Mouse (Mus musculus) limb, embryonic 11.5 days (tissue): ENCODE measurements around the gene B4galt5. TPM values are rescaled to one million over a fixed set of nuclear protein-coding genes. Genes with fewer than 3 reads are reported as not detected.

ENCODE experiments used
- ATAC-seq: fragments of 200-750 bp; cut with Nextera tagmentation; 2 replicates; pipeline ENCODE4 v1.8.0; 2017; ENCODE audit warnings: low read depth; ENCODE audit not compliant: insufficient number of reproducible peaks, low FRiP score, low TSS enrichment
- DNase-seq: peaks from one replicate; pipeline ENCODE4 v3.0.0-alpha.2; 2015; ENCODE audit warnings: low spot score
- H3K27ac ChIP-seq: fragments of 300-500 bp; sonication (generic); replicated peaks from 2 replicates; pipeline ENCODE4 v1.5.1; 2014; ENCODE audit warnings: low read depth, mild to moderate bottlenecking, low read length
- H3K27me3 ChIP-seq: fragments of 300-500 bp; sonication (generic); 2 replicates; pipeline ENCODE4 v1.6.1; 2014; ENCODE audit warnings: mild to moderate bottlenecking, low read length, mixed read lengths; ENCODE audit not compliant: control insufficient read depth, insufficient read depth
- H3K36me3 ChIP-seq: fragments of 300-500 bp; sonication (generic); 2 replicates; pipeline ENCODE4 v1.6.1; 2014; ENCODE audit warnings: mild to moderate bottlenecking, low read length, moderate library complexity, mixed read lengths; ENCODE audit not compliant: control insufficient read depth, insufficient read depth
- H3K4me1 ChIP-seq: fragments of 300-500 bp; sonication (generic); 2 replicates; pipeline ENCODE4 v1.6.1; 2014; ENCODE audit warnings: low read length, mixed read lengths; ENCODE audit not compliant: control insufficient read depth, insufficient read depth
- H3K4me2 ChIP-seq: fragments of 300-500 bp; sonication (generic); 2 replicates; pipeline ENCODE4 v1.6.1; 2014; ENCODE audit warnings: low read depth, mild to moderate bottlenecking, moderate library complexity; ENCODE audit not compliant: severe bottlenecking
- H3K4me3 ChIP-seq: fragments of 300-500 bp; sonication (generic); 2 replicates; pipeline ENCODE4 v1.5.1; 2014; ENCODE audit warnings: low read depth, low read length
- H3K9ac ChIP-seq: fragments of 300-500 bp; sonication (generic); 2 replicates; pipeline ENCODE4 v1.6.1; 2014; ENCODE audit warnings: mild to moderate bottlenecking, low read length
- H3K9me3 ChIP-seq: fragments of 300-500 bp; sonication (generic); 2 replicates; pipeline ENCODE4 v1.6.1; 2016; ENCODE audit warnings: low read length; ENCODE audit not compliant: control insufficient read depth
- WGBS: fragments of 180-500 bp; shearing (Covaris S2); extraction: QIAGEN DNeasy Blood & Tissue Kit; methylation state at CpG from one replicate; pipeline ENCODE4 v1.1.7; 2014; 5-methylcytosine and 5-hydroxymethylcytosine counted together
- polyA plus RNA-seq: library from polyadenylated mRNA; unstranded; fragments of >200 nt; fragmentation: Nextera tagmentation; extraction: Ambion mirVana; gene quantifications from 2 replicates; pipeline ENCODE4 v1.2.1, GENCODE M21; 2014

The B4galt5 gene
- polyA plus RNA-seq, 1 experiment from 2014 or later = 15.9 TPM

GRCm38 (mm10) chr2:167307716-167308115 is 41.3 kb downstream of the B4galt5 start:
- Histone ChIP-seq H3K4me2 (peak overlapping the region; percentile 18; the same call in 1 of the 2 replicates), H3K4me1 (peaks cover 7% of the 10 kb centered on the region; the same call in 1 of the 2 replicates), H3K36me3 (no peaks in the 10 kb centered on the region; the same call in 1 of the 2 replicates), H3K4me3 (no peak overlapping the region), H3K9me3 (no peaks in the 10 kb centered on the region), H3K9ac (no peak overlapping the region), H3K27ac (peak overlapping the region; percentile 8; the same call in 1 of the 2 replicates), H3K27me3 (no peaks in the 10 kb centered on the region)
- DNase-seq (peak; percentile 51), ATAC-seq (no peak)
- WGBS = 36% methylated on average over 12 of the region's 12 CpGs

DNA sequence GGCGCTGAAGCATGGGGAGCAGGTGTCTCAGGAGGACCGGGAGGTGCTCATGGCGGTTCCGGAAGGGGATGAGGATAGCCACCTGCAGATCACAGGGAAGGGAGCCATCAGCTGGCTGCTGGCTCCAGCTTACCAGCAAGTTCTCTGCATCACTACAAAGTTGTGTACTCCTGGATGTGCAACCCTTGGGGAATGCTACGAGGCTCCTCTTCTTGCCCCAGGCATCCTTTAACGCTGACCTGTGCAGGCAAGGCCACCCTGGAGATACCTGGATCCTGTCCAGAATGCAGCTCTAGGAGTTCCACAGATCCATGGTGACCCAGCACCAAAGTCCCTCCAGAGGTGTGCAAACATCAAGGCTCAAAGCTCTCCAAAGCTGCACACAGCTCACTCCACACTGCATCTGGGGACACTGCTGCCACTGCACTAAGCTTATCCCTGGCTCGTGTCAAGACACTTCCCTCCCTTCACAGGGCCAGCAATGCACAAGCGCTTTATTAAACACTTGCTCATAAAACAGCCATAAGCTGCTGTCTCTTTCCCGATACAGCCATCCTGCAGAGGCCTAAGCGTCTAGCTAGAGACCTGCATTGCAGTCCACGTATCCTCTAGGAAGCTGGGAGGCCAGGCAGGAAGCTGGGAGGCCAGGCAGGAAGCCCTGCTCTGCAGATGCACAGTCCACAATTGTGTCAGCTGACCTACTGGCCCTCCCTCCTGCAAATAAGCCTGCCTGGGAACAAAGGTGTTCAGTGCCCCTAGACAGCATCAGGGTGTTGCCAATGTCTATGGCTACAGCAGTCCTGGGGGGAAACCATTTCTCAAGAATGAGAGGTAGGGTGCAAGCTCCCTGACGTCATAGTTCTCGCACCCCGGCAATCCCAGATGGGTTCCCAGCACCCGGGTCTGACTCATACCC is 42.1 kb downstream of the B4galt5 start:
- ATAC-seq (no peak), DNase-seq (peak; percentile 44)
- no peaks in the 10 kb centered on the region for H3K9me3 ChIP-seq
- no peak overlapping the region for H3K4me3 ChIP-seq
- no peaks in the 10 kb centered on the region; the same call in 1 of the 2 replicates for H3K36me3 ChIP-seq
- peaks cover 7% of the 10 kb centered on the region; the same call in 1 of the 2 replicates for H3K4me1 ChIP-seq
- no peak overlapping the region for H3K9ac ChIP-seq
- no peaks in the 10 kb centered on the region for H3K27me3 ChIP-seq
- WGBS = 78% methylated on average over 15 of the region's 15 CpGs
- no peak overlapping the region for H3K4me2 ChIP-seq
- H3K27ac ChIP-seq = peak overlapping the region; percentile 8; the same call in 1 of the 2 replicates

DNA sequence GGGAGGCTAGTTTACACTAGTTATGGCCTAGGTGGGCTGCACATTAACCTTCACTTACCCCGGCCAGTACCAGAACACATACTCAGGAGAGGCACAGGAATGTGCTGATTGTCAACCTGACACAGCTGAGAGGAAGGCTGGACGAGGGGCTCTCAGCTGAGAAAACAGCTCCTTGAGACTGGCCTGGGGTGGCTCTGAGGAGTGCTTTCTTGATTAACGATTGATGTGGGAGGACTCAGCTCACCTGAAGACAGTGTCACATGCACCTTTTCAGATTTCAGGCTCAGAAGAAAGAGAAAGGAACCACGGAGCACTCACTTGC is 42.7 kb downstream of the B4galt5 start:
- Histone ChIP-seq H3K27ac (no peak overlapping the region), H3K9ac (no peak overlapping the region), H3K27me3 (no peaks in the 10 kb centered on the region), H3K9me3 (no peaks in the 10 kb centered on the region), H3K4me1 (peaks cover 7% of the 10 kb centered on the region; the same call in 1 of the 2 replicates), H3K36me3 (no peaks in the 10 kb centered on the region; the same call in 1 of the 2 replicates), H3K4me3 (no peak overlapping the region), H3K4me2 (no peak overlapping the region)
- WGBS = 88% methylated on average over 4 of the region's 4 CpGs
- no peak for DNase-seq
- ATAC-seq = no peak

- 95% methylated on average over 12 of the region's 13 CpGs for WGBS
These were observed 43.4 kb downstream of the B4galt5 start for GRCm38 (mm10) chr2:167305382-167306272.

GRCm38 (mm10) chr2:167304651-167305381 is 44.2 kb downstream of the B4galt5 start:
- 91% methylated on average over 16 of the region's 16 CpGs for WGBS

More at GRCm38 (mm10) chr2:167305382-167306272, 43.4 kb downstream of the B4galt5 start:
- Histone ChIP-seq H3K27ac (no peak overlapping the region), H3K36me3 (no peaks in the 10 kb centered on the region; the same call in 1 of the 2 replicates), H3K9me3 (no peaks in the 10 kb centered on the region), H3K4me3 (no peak overlapping the region), H3K9ac (no peak overlapping the region), H3K27me3 (no peaks in the 10 kb centered on the region), H3K4me1 (peaks cover 7% of the 10 kb centered on the region; the same call in 1 of the 2 replicates), H3K4me2 (no peak overlapping the region)
- ATAC-seq = no peak
- no peak for DNase-seq

DNA sequence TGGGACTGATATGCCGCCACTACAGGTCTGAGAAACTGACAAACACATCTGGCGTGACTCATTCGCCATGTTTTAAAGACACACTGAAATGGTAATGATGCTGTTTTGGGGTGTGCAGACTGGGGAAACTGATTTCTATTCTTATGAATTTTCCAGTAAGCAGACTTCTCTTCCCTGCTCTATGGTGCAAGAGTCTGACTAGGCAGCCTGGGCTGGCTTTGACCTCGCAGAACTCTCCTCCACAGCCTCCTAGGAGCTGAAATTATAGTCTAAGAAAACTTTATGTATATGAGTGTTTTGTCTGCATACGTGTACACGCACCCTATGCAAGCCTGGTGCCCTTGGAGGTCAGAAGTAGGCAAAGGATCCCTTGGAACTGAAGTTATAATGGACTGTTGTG is 45.2 kb downstream of the B4galt5 start:
- Histone ChIP-seq H3K36me3 (no peaks in the 10 kb centered on the region), H3K4me1 (peaks cover 8% of the 10 kb centered on the region; the same call in 1 of the 2 replicates), H3K4me2 (no peak overlapping the region), H3K9me3 (no peaks in the 10 kb centered on the region), H3K4me3 (no peak overlapping the region), H3K9ac (no peak overlapping the region), H3K27me3 (no peaks in the 10 kb centered on the region), H3K27ac (no peak overlapping the region)
- WGBS = 91% methylated on average over 6 of the region's 6 CpGs
- no peak for ATAC-seq
- DNase-seq = no peak

More at GRCm38 (mm10) chr2:167304651-167305381, 44.2 kb downstream of the B4galt5 start:
- Histone ChIP-seq H3K4me2 (no peak overlapping the region), H3K4me1 (peaks cover 7% of the 10 kb centered on the region; the same call in 1 of the 2 replicates), H3K27me3 (no peaks in the 10 kb centered on the region), H3K36me3 (no peaks in the 10 kb centered on the region; the same call in 1 of the 2 replicates), H3K27ac (no peak overlapping the region), H3K4me3 (no peak overlapping the region), H3K9me3 (no peaks in the 10 kb centered on the region), H3K9ac (no peak overlapping the region)
- no peak for ATAC-seq
- DNase-seq = no peak

GRCm38 (mm10) chr2:167303196-167303595 is 45.8 kb downstream of the B4galt5 start:
- ATAC-seq = no peak
- H3K9me3 ChIP-seq = no peaks in the 10 kb centered on the region
- H3K36me3 ChIP-seq = no peaks in the 10 kb centered on the region
- no peak overlapping the region for H3K9ac ChIP-seq
- no peak overlapping the region for H3K27ac ChIP-seq
- no peaks in the 10 kb centered on the region for H3K27me3 ChIP-seq
- WGBS = 94% methylated on average over 8 of the region's 8 CpGs
- no peak overlapping the region for H3K4me3 ChIP-seq
- H3K4me1 ChIP-seq = peaks cover 10% of the 10 kb centered on the region; the same call in 1 of the 2 replicates
- no peak overlapping the region for H3K4me2 ChIP-seq
- DNase-seq = no peak
